In genomic region chr11:106463845-106464244, GRCm38 (mm10) we compare ENCODE assay signal across 21 mouse cellular contexts. TPM values are rescaled to one million over a fixed set of nuclear protein-coding genes. Genes with fewer than 3 reads are reported as not detected.
DNase-seq lines count a peak whose midpoint lies in the region; ATAC-seq and TF ChIP-seq lines count a peak whose summit lies in the region.
"Had no signal": no experiment of that assay in that cellular context is flagged by ENCODE, and none has a peak within 500 bp of the region (broad histone marks: within the 10 kb centered on the region; RNA-seq: fewer than 3 reads in every experiment).

No protein-coding gene starts in this region.

- ATAC-seq in frontal cortex, adult (ENCODE audit: low TSS enrichment), result peak; percentile 48; the same call in 1 of the 2 replicates
- ATAC-seq in megakaryocyte, adult 5-6 weeks (ENCODE audit: poor library complexity, severe bottlenecking), result no peak
- ATAC-seq in midbrain, postnatal 0 days (ENCODE audit: low FRiP score), result no peak
- ATAC-seq: activated CD4-positive, CD25-positive, alpha-beta regulatory T cell, adult 4 months; CD4-positive, CD25-positive, alpha-beta regulatory T cell, adult 4 months; forebrain, embryonic 13.5 days; forebrain, embryonic 15.5 days; forebrain, postnatal 0 days; Patski had no signal

- H3K27me3 ChIP-seq in megakaryocyte, embryonic 14.5 days (replicated peaks), result no peaks in the 10 kb centered on the region
- H3K27me3 ChIP-seq in midbrain, postnatal 0 days (ENCODE audit: insufficient read depth, low read length), result no peaks in the 10 kb centered on the region
- H3K27me3 ChIP-seq: embryonic facial prominence, embryonic 12.5 days; forebrain, embryonic 13.5 days; forebrain, embryonic 15.5 days; Patski had no signal

- no peak for DNase-seq in frontal cortex, postnatal 36 days (ENCODE audit: low spot score in 2 of 2)
- peak; percentile 33 for DNase-seq in brain, adult 2 months (ENCODE audit: low read depth, low spot score)
- DNase-seq in midbrain, postnatal 0 days (ENCODE audit: low spot score), result no peak
- DNase-seq in left cerebral cortex, adult 18-20 months (ENCODE audit: low spot score in 2 of 2), result no peak
- DNase-seq: adrenal gland, adult 8-10 months; adrenal gland, postnatal 14 days; B cell, adult 2 months; cerebellum, adult 11-12 months; cerebellum, adult 9-10 months; cerebellum, postnatal 25 days; forebrain, postnatal 0 days had no signal

- no peak for TF ChIP-seq CTCF in midbrain, postnatal 0 days (IDR thresholded peaks at IDR 0.05)

- no peak overlapping the region for H3K4me2 ChIP-seq in midbrain, postnatal 0 days (ENCODE audit: low read depth, low read length, poor library complexity, severe bottlenecking)
- H3K4me2 ChIP-seq: embryonic facial prominence, embryonic 12.5 days; forebrain, embryonic 13.5 days; forebrain, embryonic 15.5 days had no signal

- 57% methylated on average over 5 of the region's 5 CpGs for WGBS in midbrain, postnatal 0 days

- H3K27ac ChIP-seq in midbrain, postnatal 0 days (ENCODE audit: low read depth, low read length), result no peak overlapping the region
- H3K27ac ChIP-seq: embryonic facial prominence, embryonic 10.5 days; embryonic facial prominence, embryonic 12.5 days; forebrain, embryonic 13.5 days; forebrain, embryonic 15.5 days had no signal

- no peaks in the 10 kb centered on the region for H3K9me3 ChIP-seq in megakaryocyte, embryonic 14.5 days
- no peaks in the 10 kb centered on the region for H3K9me3 ChIP-seq in midbrain, postnatal 0 days (ENCODE audit: low read length)
- H3K9me3 ChIP-seq: embryonic facial prominence, embryonic 10.5 days; embryonic facial prominence, embryonic 12.5 days; forebrain, embryonic 13.5 days; forebrain, embryonic 15.5 days had no signal

- no peak overlapping the region for H3K9ac ChIP-seq in midbrain, postnatal 0 days (replicated peaks; ENCODE audit: low read length, poor library complexity, severe bottlenecking)
- H3K9ac ChIP-seq: embryonic facial prominence, embryonic 12.5 days; forebrain, embryonic 13.5 days; forebrain, embryonic 15.5 days; forebrain, postnatal 0 days had no signal

- peaks cover 82% of the 10 kb centered on the region for H3K4me1 ChIP-seq in megakaryocyte, embryonic 14.5 days
- H3K4me1 ChIP-seq in midbrain, postnatal 0 days (ENCODE audit: insufficient read depth, low read length), result no peaks in the 10 kb centered on the region
- H3K4me1 ChIP-seq: embryonic facial prominence, embryonic 12.5 days; forebrain, embryonic 15.5 days had no signal

- peaks cover 7% of the 10 kb centered on the region for H3K36me3 ChIP-seq in megakaryocyte, embryonic 14.5 days (replicated peaks; ENCODE audit: low read length)
- H3K36me3 ChIP-seq in midbrain, postnatal 0 days (ENCODE audit: insufficient read depth, low read length), result no peaks in the 10 kb centered on the region
- H3K36me3 ChIP-seq: embryonic facial prominence, embryonic 10.5 days; embryonic facial prominence, embryonic 12.5 days; forebrain, embryonic 15.5 days had no signal

- H3K4me3 ChIP-seq in megakaryocyte, embryonic 14.5 days (replicated peaks), result peak overlapping the region; percentile 10
- no peak overlapping the region for H3K4me3 ChIP-seq in midbrain, postnatal 0 days (ENCODE audit: low read depth, low read length)
- H3K4me3 ChIP-seq: embryonic facial prominence, embryonic 10.5 days; embryonic facial prominence, embryonic 12.5 days; forebrain, embryonic 13.5 days; forebrain, embryonic 15.5 days had no signal

RNA-seq across cellular contexts. Expression of gene Ern1, which starts 23.8 kb away (rescaled TPM):
- polyA plus RNA-seq in megakaryocyte, embryonic 14.5 days (2012; ENCODE audit: insufficient read depth, low replicate concordance), result 0.86 and 3.0 TPM in 2 replicates
- 37.9 and 43.1 TPM in 2 replicates for total RNA-seq in megakaryocyte, adult 5-6 weeks (2015)
- 28.8 and 35.0 TPM in 2 replicates for total RNA-seq in megakaryocyte, adult 5-6 weeks (2017)
- total RNA-seq in midbrain, postnatal 0 days (2014; rRNA removed), result 10.1 and 10.3 TPM in 2 replicates
- polyA plus RNA-seq in midbrain, postnatal 0 days (2015; fragmentation: Nextera tagmentation; extraction: Ambion mirVana), result 2.2 and 3.7 TPM in 2 replicates
- 1 to 10 TPM; 9.2 to 9.3 TPM for total RNA-seq in left cerebral cortex, adult 18-20 months (2021)
